Mouse (Mus musculus) E14TG2a.4 (cell line): Measurements from ENCODE around the gene Dpm1.
A peak's percentile ranks its signal among the peaks of the same experiment; 100 is the strongest.

Experiments
- CTCF ChIP-seq: conservative IDR thresholded peaks from 2 replicates; pipeline ENCODE4 v1.5.1; 2014; ENCODE audit warnings: low read length
- NANOG ChIP-seq: IDR thresholded peaks from 2 replicates; pipeline ENCODE4 v1.6.1; 2014; ENCODE audit warnings: borderline replicate concordance, low read length, mixed read lengths
- POU5F1 ChIP-seq: IDR thresholded peaks from 2 replicates; pipeline ENCODE4 v1.6.1; 2014; ENCODE audit warnings: low read length, borderline replicate concordance

DNA sequence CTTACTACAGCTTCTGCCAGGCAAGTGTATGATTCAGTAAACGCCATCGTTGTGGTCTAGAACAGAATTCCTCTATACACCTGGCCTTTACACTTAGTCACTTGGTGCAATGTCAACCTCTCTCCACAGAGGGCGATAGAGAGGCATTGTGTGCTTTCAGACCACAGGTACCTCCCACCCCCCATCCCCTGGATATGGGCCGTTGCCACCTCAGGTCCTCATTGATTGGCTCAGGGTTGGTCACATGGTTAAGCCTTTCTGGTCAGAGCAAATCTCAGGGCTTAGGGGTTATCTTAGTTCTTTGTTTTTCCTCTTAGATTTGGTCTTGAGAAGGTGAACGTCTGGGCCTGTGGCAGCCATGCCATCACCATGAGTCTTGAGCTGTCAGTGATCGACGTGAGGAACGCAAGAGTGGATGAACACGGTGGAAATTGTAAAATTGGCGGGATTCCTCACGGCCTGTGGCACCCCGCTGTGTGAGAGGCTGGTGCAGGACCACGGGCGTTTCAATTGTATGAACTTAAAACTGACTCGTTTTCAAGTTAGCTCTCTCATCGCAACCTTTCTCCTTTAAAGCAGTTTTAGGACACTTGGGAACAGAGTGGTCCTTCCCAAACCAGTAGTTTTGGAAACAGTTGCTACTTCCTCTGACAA, 22.4 kb upstream of the Dpm1 start:
- TF ChIP-seq CTCF = peak; percentile 94
- TF ChIP-seq NANOG = no peak
- TF ChIP-seq POU5F1 = no peak
